Mouse (Mus musculus) CH12.LX (cell line): Measurements from ENCODE around the gene Ubqln1.

ENCODE experiments used
- CHD1 ChIP-seq: IDR thresholded peaks from 2 replicates; pipeline ENCODE4 v1.6.1; 2012; ENCODE audit warnings: low read depth, low read length, improper control_type of control experiment, inconsistent platforms
- CTCF ChIP-seq, 2 experiments: IDR thresholded peaks in 1 of 2; conservative IDR thresholded peaks in 1 of 2; 2 replicates each; pipeline ENCODE4 v1.5.1; 2011 to 2012; ENCODE audit warnings: low read depth in 2 of 2, low read length in 2 of 2, improper control_type of control experiment in 1 of 2, inconsistent platforms in 1 of 2, mild to moderate bottlenecking in 1 of 2, moderate library complexity in 1 of 2
- KAT2A ChIP-seq: IDR thresholded peaks from 2 replicates; pipeline ENCODE4 v1.6.1; 2012; ENCODE audit warnings: low read length, improper control_type of control experiment, inconsistent platforms; ENCODE audit not compliant: insufficient replicate concordance
- MAZ ChIP-seq: IDR thresholded peaks from 2 replicates; pipeline ENCODE4 v1.6.1; 2012; ENCODE audit warnings: low read depth, mild to moderate bottlenecking, inconsistent platforms, low read length, improper control_type of control experiment, moderate library complexity
- POLR2A ChIP-seq: IDR thresholded peaks from 2 replicates; pipeline ENCODE4 v1.6.1; 2011; ENCODE audit warnings: low read depth, mild to moderate bottlenecking, improper control_type of control experiment, low read length
- SMC3 ChIP-seq: IDR thresholded peaks from 2 replicates; pipeline ENCODE4 v1.6.1; 2011; ENCODE audit warnings: low read depth, low read length, improper control_type of control experiment
- ZC3H11A ChIP-seq: IDR thresholded peaks from 2 replicates; pipeline ENCODE4 v1.6.1; 2012; ENCODE audit warnings: low read depth, mild to moderate bottlenecking, inconsistent platforms, low read length, improper control_type of control experiment
- ZKSCAN1 ChIP-seq: IDR thresholded peaks from 2 replicates; pipeline ENCODE4 v1.6.1; 2012; ENCODE audit warnings: low read depth, inconsistent platforms, low read length, improper control_type of control experiment, borderline replicate concordance

DNA sequence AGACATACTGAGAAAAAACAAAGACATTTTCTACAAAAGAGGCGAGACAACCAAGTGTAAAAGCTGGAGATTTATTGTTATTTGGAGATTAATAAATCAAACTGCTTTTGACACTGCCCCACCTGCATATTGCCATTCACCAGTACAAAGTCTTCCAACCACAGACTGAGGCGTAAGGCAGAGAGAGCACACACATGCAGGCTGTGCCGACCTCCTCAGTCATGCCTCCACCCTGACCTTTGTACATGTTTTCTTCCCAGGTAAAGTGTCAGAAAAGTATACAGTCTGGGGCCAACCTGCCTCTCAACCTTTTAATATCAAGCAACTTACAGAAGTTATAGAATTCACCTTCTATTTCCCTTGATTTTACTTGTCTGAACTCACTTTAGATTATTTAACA is 39.3 kb downstream of the Ubqln1 start:
- TF ChIP-seq MAZ (no peak), CTCF (conservative IDR thresholded peaks at IDR 0.05 in 1 of 2, IDR thresholded peaks at IDR 0.05 in 1 of 2; ENCODE audit: low read depth in 2 of 2, low read length in 2 of 2) (no peak), ZC3H11A (no peak), CHD1 (no peak), POLR2A (no peak), ZKSCAN1 (no peak), SMC3 (no peak), KAT2A (no peak)
